Mouse (Mus musculus) liver, postnatal 0 days (tissue): ENCODE results near the gene Aplnr. TPM values are rescaled to one million over a fixed set of nuclear protein-coding genes. Genes with fewer than 3 reads are reported as not detected.

ENCODE experiments used
- ATAC-seq: fragments of 200-750 bp; cut with Nextera tagmentation; 2 replicates; pipeline ENCODE4 v1.8.0; 2017; ENCODE audit warnings: mild to moderate bottlenecking, moderate library complexity
- DNase-seq: peaks from one replicate; pipeline ENCODE4 v3.0.0-alpha.2; 2016
- H3K27ac ChIP-seq: fragments of 300-500 bp; sonication (generic); 2 replicates; pipeline ENCODE4 v1.5.1; 2014; ENCODE audit warnings: antibody characterized with exemption, moderate library complexity, mild to moderate bottlenecking, low read depth
- H3K27me3 ChIP-seq: fragments of 300-500 bp; sonication (generic); 2 replicates; pipeline ENCODE4 v1.6.1; 2014; ENCODE audit warnings: low read length, control low read depth, mixed read lengths; ENCODE audit not compliant: insufficient read depth
- H3K36me3 ChIP-seq: fragments of 300-500 bp; sonication (generic); replicated peaks from 2 replicates; pipeline ENCODE4 v1.6.1; 2014; ENCODE audit warnings: mild to moderate bottlenecking, control low read depth, low read length, moderate library complexity, mixed read lengths; ENCODE audit not compliant: insufficient read depth
- H3K4me1 ChIP-seq: fragments of 300-500 bp; sonication (generic); 2 replicates; pipeline ENCODE4 v1.6.1; 2014; ENCODE audit warnings: antibody characterized with exemption, mild to moderate bottlenecking, control low read depth; ENCODE audit not compliant: insufficient read depth
- H3K4me2 ChIP-seq: fragments of 300-500 bp; sonication (generic); 2 replicates; pipeline ENCODE4 v1.6.1; 2014; ENCODE audit warnings: low read depth, mild to moderate bottlenecking, low read length, moderate library complexity, mixed read lengths
- H3K4me3 ChIP-seq: fragments of 300-500 bp; sonication (generic); 2 replicates; pipeline ENCODE4 v1.5.1; 2014; ENCODE audit warnings: low read depth, low read length
- H3K9ac ChIP-seq: fragments of 300-500 bp; sonication (generic); replicated peaks from 2 replicates; pipeline ENCODE4 v1.6.1; 2014; ENCODE audit warnings: mild to moderate bottlenecking, moderate library complexity
- H3K9me3 ChIP-seq: fragments of 300-500 bp; sonication (generic); 2 replicates; pipeline ENCODE4 v1.6.1; 2016; ENCODE audit warnings: mild to moderate bottlenecking, control low read depth, low read length, mixed read lengths
- CTCF ChIP-seq: sonication (generic); IDR thresholded peaks from 2 replicates; pipeline ENCODE4 v1.5.1; 2016; ENCODE audit warnings: antibody characterized with exemption, low read depth
- EP300 ChIP-seq: IDR thresholded peaks from 2 replicates; pipeline ENCODE4 v1.6.1; 2016; ENCODE audit warnings: antibody characterized with exemption, low read depth, mild to moderate bottlenecking
- WGBS: fragments of 180-500 bp; shearing (Covaris S2); extraction: QIAGEN DNeasy Blood & Tissue Kit; methylation state at CpG from one replicate; pipeline ENCODE4 v1.1.7; 2014; ENCODE audit not compliant: insufficient replicate concordance; 5-methylcytosine and 5-hydroxymethylcytosine counted together
- polyA plus RNA-seq: library from polyadenylated mRNA; unstranded; fragments of >200 nt; fragmentation: Nextera tagmentation; extraction: Ambion mirVana; gene quantifications from 2 replicates; pipeline ENCODE4 v1.2.1, GENCODE M21; 2015

Aplnr gene
- polyA plus RNA-seq, 1 experiment from 2014 or later: 2.5 TPM

GRCm38 (mm10) chr2:85168327-85168726 is 32.3 kb downstream of the Aplnr start:
- no peaks in the 10 kb centered on the region for H3K36me3 ChIP-seq
- WGBS: 47% methylated on average over 1 of the region's 1 CpGs
- TF ChIP-seq CTCF (no peak), EP300 (no peak)
- no peaks in the 10 kb centered on the region for H3K27me3 ChIP-seq
- no peaks in the 10 kb centered on the region for H3K4me1 ChIP-seq
- no peak overlapping the region for H3K4me2 ChIP-seq
- no peak overlapping the region for H3K27ac ChIP-seq
- ATAC-seq: no peak
- no peak overlapping the region for H3K9ac ChIP-seq
- no peak for DNase-seq
- H3K4me3 ChIP-seq: no peak overlapping the region
- no peaks in the 10 kb centered on the region for H3K9me3 ChIP-seq

DNA sequence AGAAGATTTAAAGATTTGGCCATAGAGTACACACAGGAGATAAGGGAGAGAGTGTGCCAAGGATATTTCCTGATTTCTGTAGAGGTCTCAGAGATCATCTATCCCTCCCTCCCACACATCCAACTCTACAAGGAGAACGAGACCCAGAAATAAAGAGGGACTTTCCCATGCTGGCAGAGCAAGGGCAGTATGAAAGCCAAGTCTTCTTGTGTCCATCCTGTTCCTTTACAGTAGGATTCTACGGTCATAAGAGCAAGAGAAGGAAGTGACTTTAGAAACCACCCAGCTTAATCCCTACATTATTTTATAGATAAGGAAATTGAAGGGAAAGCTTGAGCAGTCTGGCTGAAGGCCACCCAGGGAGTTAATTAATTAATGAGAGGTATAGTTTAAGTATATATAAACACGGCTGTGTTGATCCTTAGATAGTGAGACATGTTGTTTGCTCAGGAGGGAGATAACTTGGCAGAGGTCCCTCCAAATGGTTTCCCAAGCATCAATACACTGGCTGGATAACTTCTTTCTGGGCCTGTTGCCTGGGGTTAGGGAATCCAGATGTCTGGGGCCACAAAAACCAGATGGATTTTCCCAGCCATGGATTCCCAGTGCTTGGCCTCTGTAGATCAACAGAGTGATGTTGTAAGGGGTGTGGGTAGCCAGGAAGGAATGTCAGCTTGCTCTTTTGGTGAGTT is 36.2 kb downstream of the Aplnr start:
- Histone ChIP-seq H3K4me3 (no peak overlapping the region), H3K4me2 (no peak overlapping the region), H3K27me3 (no peaks in the 10 kb centered on the region), H3K9me3 (no peaks in the 10 kb centered on the region), H3K4me1 (no peaks in the 10 kb centered on the region), H3K36me3 (no peaks in the 10 kb centered on the region), H3K9ac (no peak overlapping the region), H3K27ac (no peak overlapping the region)
- ATAC-seq: no peak
- no peak for TF ChIP-seq CTCF
- TF ChIP-seq EP300: no peak
- 44% methylated on average over 3 of the region's 3 CpGs for WGBS
- no peak for DNase-seq

DNA sequence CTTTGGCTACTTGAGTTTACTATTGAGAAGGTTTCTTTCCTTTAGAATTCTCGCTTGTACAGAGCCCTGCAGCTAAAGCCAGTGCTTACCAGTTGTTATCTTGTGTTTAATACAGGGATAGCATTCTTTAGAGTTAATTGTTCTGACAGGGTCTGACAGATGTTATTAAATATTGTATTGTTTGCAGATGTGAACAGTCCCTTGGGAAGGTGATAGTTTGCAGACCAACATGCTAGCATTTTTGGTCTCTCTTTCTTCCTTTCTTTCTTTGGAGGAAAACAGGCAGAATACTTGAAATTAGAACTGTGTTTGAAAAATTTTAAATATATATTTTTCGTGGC is 36.7 kb downstream of the Aplnr start:
- TF ChIP-seq CTCF (no peak), EP300 (no peak)
- no peak for DNase-seq
- 66% methylated on average over 2 of the region's 2 CpGs for WGBS
- no peaks in the 10 kb centered on the region for H3K36me3 ChIP-seq
- no peaks in the 10 kb centered on the region for H3K27me3 ChIP-seq
- H3K9me3 ChIP-seq: no peaks in the 10 kb centered on the region
- H3K4me2 ChIP-seq: no peak overlapping the region
- H3K27ac ChIP-seq: no peak overlapping the region
- no peak overlapping the region for H3K4me3 ChIP-seq
- H3K9ac ChIP-seq: no peak overlapping the region
- ATAC-seq: no peak
- H3K4me1 ChIP-seq: no peaks in the 10 kb centered on the region

- no peak overlapping the region for H3K9ac ChIP-seq
- no peak overlapping the region for H3K27ac ChIP-seq
- no peaks in the 10 kb centered on the region for H3K9me3 ChIP-seq
- no peak for TF ChIP-seq CTCF
- TF ChIP-seq EP300: no peak
- H3K4me2 ChIP-seq: no peak overlapping the region
- no peaks in the 10 kb centered on the region for H3K27me3 ChIP-seq
- DNase-seq (no peak), ATAC-seq (no peak)
- 75% methylated on average over 6 of the region's 6 CpGs for WGBS
- no peak overlapping the region for H3K4me3 ChIP-seq
- H3K36me3 ChIP-seq: no peaks in the 10 kb centered on the region
- H3K4me1 ChIP-seq: no peaks in the 10 kb centered on the region
Observed at GRCm38 (mm10) chr2:85173545-85173944, 37.5 kb downstream of the Aplnr start.

- TF ChIP-seq CTCF (no peak), EP300 (no peak)
Observed at GRCm38 (mm10) chr2:85178139-85178800, 42.2 kb downstream of the Aplnr start.

GRCm38 (mm10) chr2:85187582-85188151 is 51.6 kb downstream of the Aplnr start:
- 79% methylated on average over 6 of the region's 6 CpGs for WGBS
- TF ChIP-seq CTCF (no peak), EP300 (no peak)
- H3K36me3 ChIP-seq: no peaks in the 10 kb centered on the region

More at GRCm38 (mm10) chr2:85178139-85178800, 42.2 kb downstream of the Aplnr start:
- no peaks in the 10 kb centered on the region for H3K36me3 ChIP-seq
- 59% methylated on average over 4 of the region's 4 CpGs for WGBS
- ATAC-seq (no peak), DNase-seq (no peak)
- H3K4me3 ChIP-seq: no peak overlapping the region
- no peaks in the 10 kb centered on the region for H3K9me3 ChIP-seq
- no peak overlapping the region for H3K9ac ChIP-seq
- H3K27ac ChIP-seq: no peak overlapping the region
- H3K27me3 ChIP-seq: no peaks in the 10 kb centered on the region
- H3K4me2 ChIP-seq: no peak overlapping the region
- no peaks in the 10 kb centered on the region for H3K4me1 ChIP-seq

More at GRCm38 (mm10) chr2:85187582-85188151, 51.6 kb downstream of the Aplnr start:
- Histone ChIP-seq H3K9ac (no peak overlapping the region), H3K27ac (no peak overlapping the region), H3K4me3 (no peak overlapping the region), H3K27me3 (no peaks in the 10 kb centered on the region), H3K4me1 (no peaks in the 10 kb centered on the region), H3K9me3 (no peaks in the 10 kb centered on the region), H3K4me2 (no peak overlapping the region)
- ATAC-seq (no peak), DNase-seq (no peak)

Other genes with a start within 250 kb of the Aplnr start
- gene Rtn4rl2, start 249.5 kb upstream of the Aplnr start, polyA plus RNA-seq: 0.14 and 0.31 TPM in 2 replicates
- gene Slc43a3, start 199.6 kb upstream of the Aplnr start, polyA plus RNA-seq: 45.5 and 48.5 TPM in 2 replicates
- 22.0 and 26.1 TPM in 2 replicates for gene Prg2, start 155.8 kb upstream of the Aplnr start, polyA plus RNA-seq
- 4.0 and 5.1 TPM in 2 replicates for gene Prg3, start 148.0 kb upstream of the Aplnr start, polyA plus RNA-seq
- gene Ssrp1, start 99.0 kb upstream of the Aplnr start, polyA plus RNA-seq: 69.8 and 80.8 TPM in 2 replicates
- gene P2rx3, start 98.8 kb upstream of the Aplnr start, polyA plus RNA-seq: 0.56 and 0.57 TPM in 2 replicates
- gene Tnks1bp1, start 88.2 kb upstream of the Aplnr start, polyA plus RNA-seq: 6.0 and 6.5 TPM in 2 replicates
- gene Lrrc55, start 61.0 kb downstream of the Aplnr start, polyA plus RNA-seq: 0.06 and 0.08 TPM in 2 replicates
- not detected in 2 replicates for gene Olfr987, start 203.1 kb downstream of the Aplnr start, polyA plus RNA-seq
- not detected in 2 replicates for gene Olfr988, start 227.0 kb downstream of the Aplnr start, polyA plus RNA-seq